Mouse (Mus musculus) CH12.LX (cell line): ENCODE measurements at regions not wholly inside any gene's neighbourhood (a gene's known extent, or its start where the extent isn't known, plus 50 kb on each side); places are given as distances from the start of the nearest gene placed in this dataset.

Source experiments
- DNase-seq: peaks from one replicate; pipeline ENCODE4 v3.0.0-alpha.2; 2013; ENCODE audit errors: extremely low read depth
- H3K27ac ChIP-seq: 2 replicates; pipeline ENCODE4 v1.5.1; 2012; ENCODE audit warnings: low read depth, mild to moderate bottlenecking, control low read depth, moderate library complexity; ENCODE audit not compliant: insufficient read depth
- H3K27me3 ChIP-seq: replicated peaks from 2 replicates; pipeline ENCODE3; 2012; ENCODE audit warnings: inconsistent platforms
- H3K36me3 ChIP-seq, 2 experiments: replicated peaks in 1 of 2; 2 replicates each; pipeline versions ENCODE3 to v1.6.1; 2012; ENCODE audit warnings: inconsistent platforms in 1 of 2, low read length in 1 of 2, mild to moderate bottlenecking in 1 of 2, mixed read lengths in 1 of 2, moderate library complexity in 1 of 2; ENCODE audit not compliant: control insufficient read depth in 1 of 2, insufficient read depth in 1 of 2
- H3K4me1 ChIP-seq, 2 experiments: 2 replicates each; pipeline ENCODE4 v1.6.1; 2012; ENCODE audit warnings: inconsistent platforms in 1 of 2, moderate library complexity in 1 of 2; ENCODE audit not compliant: insufficient read depth in 2 of 2, control insufficient read depth in 1 of 2
- H3K4me2 ChIP-seq: 2 replicates; pipeline ENCODE4 v1.6.1; 2012; ENCODE audit warnings: low read depth, mild to moderate bottlenecking, control low read depth; ENCODE audit not compliant: poor library complexity, insufficient read depth, severe bottlenecking
- H3K4me3 ChIP-seq, 3 experiments: fragments of 150-350 bp in 1 of 3; sonication (generic) in 1 of 3; replicated peaks in 1 of 3; 2 replicates each; pipeline versions ENCODE3 to v1.5.1; 2011 to 2012; ENCODE audit warnings: low read depth in 2 of 3, low read length in 2 of 3, mild to moderate bottlenecking in 2 of 3, moderate library complexity in 2 of 3, control low read depth in 1 of 3, improper control_type of control experiment in 1 of 3, inconsistent platforms in 1 of 3, mixed read lengths in 1 of 3; ENCODE audit not compliant: poor library complexity in 1 of 3
- H3K79me2 ChIP-seq: replicated peaks from 2 replicates; pipeline ENCODE4 v1.6.1; 2012; ENCODE audit warnings: mild to moderate bottlenecking, moderate library complexity; ENCODE audit not compliant: control insufficient read depth, poor library complexity, insufficient read depth, severe bottlenecking; ENCODE audit errors: extremely low read depth
- H3K9ac ChIP-seq: 2 replicates; pipeline ENCODE4 v1.6.1; 2012; ENCODE audit warnings: low read depth, mild to moderate bottlenecking, control low read depth, moderate library complexity; ENCODE audit not compliant: insufficient read depth
- H3K9me3 ChIP-seq: replicated peaks from 2 replicates; pipeline ENCODE3; 2012; ENCODE audit warnings: low read length, inconsistent platforms, mixed read lengths
- BHLHE40 ChIP-seq: IDR thresholded peaks from 2 replicates; pipeline ENCODE4 v1.6.1; 2011; ENCODE audit warnings: mild to moderate bottlenecking, low read depth, low read length, improper control_type of control experiment
- CHD2 ChIP-seq: IDR thresholded peaks from 2 replicates; pipeline ENCODE4 v1.6.1; 2011; ENCODE audit warnings: low read length, improper control_type of control experiment
- CTCF ChIP-seq, 2 experiments: IDR thresholded peaks in 1 of 2; conservative IDR thresholded peaks in 1 of 2; 2 replicates each; pipeline ENCODE4 v1.5.1; 2011 to 2012; ENCODE audit warnings: low read depth in 2 of 2, low read length in 2 of 2, improper control_type of control experiment in 1 of 2, inconsistent platforms in 1 of 2, mild to moderate bottlenecking in 1 of 2, moderate library complexity in 1 of 2
- E2F4 ChIP-seq: IDR thresholded peaks from 2 replicates; pipeline ENCODE4 v1.6.1; 2011; ENCODE audit warnings: low read depth, low read length, improper control_type of control experiment; ENCODE audit not compliant: insufficient replicate concordance
- EP300 ChIP-seq: IDR thresholded peaks from 2 replicates; pipeline ENCODE4 v1.6.1; 2011; ENCODE audit warnings: low read length, improper control_type of control experiment
- ETS1 ChIP-seq: conservative IDR thresholded peaks from 2 replicates; pipeline ENCODE4 v1.6.1; 2012; ENCODE audit warnings: low read depth, mild to moderate bottlenecking, inconsistent platforms, low read length, improper control_type of control experiment, moderate library complexity
- GABPA ChIP-seq: IDR thresholded peaks from 2 replicates; pipeline ENCODE4 v1.6.1; 2012; ENCODE audit warnings: low read depth, low read length, improper control_type of control experiment, inconsistent platforms; ENCODE audit not compliant: insufficient replicate concordance
- HCFC1 ChIP-seq: IDR thresholded peaks from 2 replicates; pipeline ENCODE4 v1.6.1; 2012; ENCODE audit warnings: low read depth, mild to moderate bottlenecking, inconsistent platforms, low read length, improper control_type of control experiment
- IRF4 ChIP-seq: IDR thresholded peaks from 2 replicates; pipeline ENCODE4 v1.6.1; 2014; ENCODE audit warnings: low read depth, mild to moderate bottlenecking, inconsistent platforms, low read length, improper control_type of control experiment
- JUN ChIP-seq: IDR thresholded peaks from 2 replicates; pipeline ENCODE4 v1.6.1; 2011; ENCODE audit warnings: low read depth, mild to moderate bottlenecking, low read length, improper control_type of control experiment, moderate library complexity; ENCODE audit not compliant: insufficient read depth
- JUND ChIP-seq: conservative IDR thresholded peaks from 2 replicates; pipeline ENCODE4 v1.6.1; 2011; ENCODE audit warnings: low read depth, low read length, improper control_type of control experiment
- KAT2A ChIP-seq: IDR thresholded peaks from 2 replicates; pipeline ENCODE4 v1.6.1; 2012; ENCODE audit warnings: low read length, improper control_type of control experiment, inconsistent platforms; ENCODE audit not compliant: insufficient replicate concordance
- MAFK ChIP-seq: IDR thresholded peaks from 2 replicates; pipeline ENCODE4 v1.6.1; 2011; ENCODE audit warnings: low read length, improper control_type of control experiment; ENCODE audit not compliant: insufficient replicate concordance
- MAX ChIP-seq: IDR thresholded peaks from 2 replicates; pipeline ENCODE4 v1.6.1; 2011; ENCODE audit warnings: low read length, improper control_type of control experiment
- MAZ ChIP-seq: IDR thresholded peaks from 2 replicates; pipeline ENCODE4 v1.6.1; 2012; ENCODE audit warnings: low read depth, mild to moderate bottlenecking, inconsistent platforms, low read length, improper control_type of control experiment, moderate library complexity
- MEF2A ChIP-seq: IDR thresholded peaks from 2 replicates; pipeline ENCODE4 v1.6.1; 2014; ENCODE audit warnings: low read depth, mild to moderate bottlenecking, inconsistent platforms, low read length, improper control_type of control experiment, borderline replicate concordance
- MXI1 ChIP-seq: IDR thresholded peaks from 2 replicates; pipeline ENCODE4 v1.6.1; 2011; ENCODE audit warnings: mild to moderate bottlenecking, low read depth, low read length, improper control_type of control experiment
- NRF1 ChIP-seq: IDR thresholded peaks from 2 replicates; pipeline ENCODE4 v1.6.1; 2014; ENCODE audit warnings: low read depth, mild to moderate bottlenecking, inconsistent platforms, low read length, improper control_type of control experiment, moderate library complexity
- POLR2AphosphoS2 ChIP-seq: IDR thresholded peaks from 2 replicates; pipeline ENCODE4 v1.6.1; 2011; ENCODE audit warnings: low read depth, low read length, improper control_type of control experiment
- RCOR1 ChIP-seq: conservative IDR thresholded peaks from 2 replicates; pipeline ENCODE4 v1.6.1; 2012; ENCODE audit warnings: low read depth, mild to moderate bottlenecking, inconsistent platforms, low read length, improper control_type of control experiment
- SIN3A ChIP-seq: IDR thresholded peaks from 2 replicates; pipeline ENCODE4 v1.6.1; 2012; ENCODE audit warnings: low read length, improper control_type of control experiment, inconsistent platforms
- SMC3 ChIP-seq: IDR thresholded peaks from 2 replicates; pipeline ENCODE4 v1.6.1; 2011; ENCODE audit warnings: low read depth, low read length, improper control_type of control experiment
- TBP ChIP-seq: conservative IDR thresholded peaks from 2 replicates; pipeline ENCODE4 v1.6.1; 2011; ENCODE audit warnings: low read depth, low read length, improper control_type of control experiment
- TCF12 ChIP-seq: IDR thresholded peaks from 2 replicates; pipeline ENCODE4 v1.6.1; 2014; ENCODE audit warnings: low read depth, mild to moderate bottlenecking, inconsistent platforms, low read length, improper control_type of control experiment
- UBTF ChIP-seq: IDR thresholded peaks from 2 replicates; pipeline ENCODE4 v1.6.1; 2012; ENCODE audit warnings: low read depth, mild to moderate bottlenecking, inconsistent platforms, low read length, improper control_type of control experiment, moderate library complexity
- USF1 ChIP-seq: IDR thresholded peaks from 2 replicates; pipeline ENCODE4 v1.6.1; 2014; ENCODE audit warnings: low read depth, mild to moderate bottlenecking, inconsistent platforms, low read length, improper control_type of control experiment
- USF2 ChIP-seq: conservative IDR thresholded peaks from 2 replicates; pipeline ENCODE4 v1.6.1; 2011; ENCODE audit warnings: low read depth, low read length, improper control_type of control experiment
- ZC3H11A ChIP-seq: IDR thresholded peaks from 2 replicates; pipeline ENCODE4 v1.6.1; 2012; ENCODE audit warnings: low read depth, mild to moderate bottlenecking, inconsistent platforms, low read length, improper control_type of control experiment
- ZKSCAN1 ChIP-seq: IDR thresholded peaks from 2 replicates; pipeline ENCODE4 v1.6.1; 2012; ENCODE audit warnings: low read depth, inconsistent platforms, low read length, improper control_type of control experiment, borderline replicate concordance
- ZMIZ1 ChIP-seq: IDR thresholded peaks from 2 replicates; pipeline ENCODE4 v1.6.1; 2012; ENCODE audit warnings: low read depth, mild to moderate bottlenecking, inconsistent platforms, low read length, improper control_type of control experiment
- ZNF384 ChIP-seq: IDR thresholded peaks from 2 replicates; pipeline ENCODE4 v1.6.1; 2012; ENCODE audit warnings: low read depth, low read length, improper control_type of control experiment, inconsistent platforms
- dilution Hi-C: fragments of 300-500 bp; cut with MboI; formaldehyde crosslinking; loops from 2 replicates; pipeline ENCODE4 v1.14.3; 2020; ENCODE audit warnings: low sequenced_read_pairs; ENCODE audit not compliant: extremely low pct_unique_long_range_greater_than_20kb, extremely low pct_ligation_motif_present
- in situ Hi-C: fragments of 300-500 bp; cut with MboI; formaldehyde crosslinking; loops from 3 replicates; pipeline ENCODE4 v1.14.3; 2019; ENCODE audit warnings: low sequenced_read_pairs, low pct_ligation_motif_present, low pct_unique_long_range_greater_than_20kb, mixed read lengths

- dilution Hi-C loops, result no loop called here
- Histone ChIP-seq H3K4me1 (no peaks in the 10 kb centered on the region; a peak in 1 of 4 replicates), H3K27me3 (no peaks in the 10 kb centered on the region), H3K4me3 (no peak overlapping the region), H3K36me3 (no peaks in the 10 kb centered on the region), H3K79me2 (no peaks in the 10 kb centered on the region), H3K9me3 (no peaks in the 10 kb centered on the region), H3K9ac (no peak overlapping the region), H3K4me2 (no peak overlapping the region)
- no peak for DNase-seq
- no peak for TF ChIP-seq UBTF
- TF ChIP-seq MEF2A, result no peak
- TF ChIP-seq MXI1, result no peak
- no peak for TF ChIP-seq TCF12
- no peak for TF ChIP-seq ZKSCAN1
- no peak for TF ChIP-seq JUN
- no peak for TF ChIP-seq SIN3A
- TF ChIP-seq E2F4, result no peak
- TF ChIP-seq IRF4, result no peak
- no peak for TF ChIP-seq HCFC1
- TF ChIP-seq POLR2AphosphoS2, result no peak
- TF ChIP-seq BHLHE40, result no peak
- no peak for TF ChIP-seq JUND
- TF ChIP-seq ETS1, result no peak
- TF ChIP-seq CTCF (conservative IDR thresholded peaks at IDR 0.05 in 1 of 2, IDR thresholded peaks at IDR 0.05 in 1 of 2; ENCODE audit: low read depth in 2 of 2, low read length in 2 of 2), result no peak
- TF ChIP-seq KAT2A, result no peak
- TF ChIP-seq, all 38 proteins: peak for 0
- in situ Hi-C loops, result no loop called here
- H3K27ac ChIP-seq, result no peak overlapping the region
These were observed 142.0 kb upstream of the Igf1 start for GRCm38 (mm10) chr10:87715874-87716600.

GRCm38 (mm10) chr10:87717156-87717555 is 140.9 kb upstream of the Igf1 start:
- TF ChIP-seq USF2 (no peak), TCF12 (no peak), USF1 (no peak), ZMIZ1 (no peak), HCFC1 (no peak), JUN (no peak), CTCF (conservative IDR thresholded peaks at IDR 0.05 in 1 of 2, IDR thresholded peaks at IDR 0.05 in 1 of 2; ENCODE audit: low read depth in 2 of 2, low read length in 2 of 2) (no peak), MAFK (no peak), SIN3A (no peak), MAX (no peak), ZC3H11A (no peak), RCOR1 (no peak), GABPA (no peak), ZNF384 (no peak), TBP (no peak), MAZ (no peak), CHD2 (no peak), EP300 (no peak), NRF1 (no peak), SMC3 (no peak)
- Histone ChIP-seq H3K4me1 (no peaks in the 10 kb centered on the region; a peak in 1 of 4 replicates), H3K36me3 (no peaks in the 10 kb centered on the region), H3K27ac (no peak overlapping the region), H3K4me2 (no peak overlapping the region), H3K27me3 (no peaks in the 10 kb centered on the region), H3K9me3 (no peaks in the 10 kb centered on the region), H3K79me2 (no peaks in the 10 kb centered on the region), H3K4me3 (no peak overlapping the region), H3K9ac (no peak overlapping the region)
- in situ Hi-C loops (no loop called here), dilution Hi-C loops (no loop called here)
- DNase-seq, result no peak
